Mouse (Mus musculus) common myeloid progenitor, adult 5-6 weeks (primary cell): ENCODE measurements around the gene Abcc12. TPM values are rescaled to one million over a fixed set of nuclear protein-coding genes. Genes with fewer than 3 reads are reported as not detected.

Source experiments
- ATAC-seq: replicated peaks from 2 replicates; pipeline ENCODE4 v1.8.0; 2016; ENCODE audit warnings: low read depth, mild to moderate bottlenecking, moderate TSS enrichment, inconsistent platforms; ENCODE audit not compliant: poor library complexity, severe bottlenecking
- total RNA-seq: library from RNA; stranded (forward); fragments of 200-1000, 187-1606 nt; gene quantifications from 2 replicates; pipeline ENCODE4 v1.2.3, GENCODE M21; 2017

Gene Abcc12
- total RNA-seq, 1 experiment from 2014 or later = not detected

GRCm38 (mm10) chr8:86443744-86444143, 136.7 kb downstream of the Abcc12 start:
- no peak for ATAC-seq

GRCm38 (mm10) chr8:86438983-86439299, 141.5 kb downstream of the Abcc12 start:
- no peak for ATAC-seq

GRCm38 (mm10) chr8:86438133-86438982, 142.1 kb downstream of the Abcc12 start:
- ATAC-seq = no peak

GRCm38 (mm10) chr8:86437418-86437817, 143.1 kb downstream of the Abcc12 start:
- no peak for ATAC-seq

Other genes starting within 250 kb of the Abcc12 start
- 59.2 and 68.9 TPM in 2 replicates for gene Lonp2, start 43.4 kb upstream of the Abcc12 start, total RNA-seq
- gene Gm10638, start 165.0 kb upstream of the Abcc12 start, total RNA-seq = 0.39 and 0.46 TPM in 2 replicates
- gene Siah1a, start 165.2 kb upstream of the Abcc12 start, total RNA-seq = 23.8 and 27.6 TPM in 2 replicates